Mouse (Mus musculus) mouse trophoblast stem cell (cell line): ENCODE results near the gene Gramd1b.

Experiments used
- in situ Hi-C, 2 experiments: fragments of 300-500 bp; cut with MseI, MboI; formaldehyde crosslinking; loops; 2 replicates in 1 of 2; 3 replicates in 1 of 2; pipeline ENCODE4 v1.15.1; 2025

Gene Gramd1b

DNA sequence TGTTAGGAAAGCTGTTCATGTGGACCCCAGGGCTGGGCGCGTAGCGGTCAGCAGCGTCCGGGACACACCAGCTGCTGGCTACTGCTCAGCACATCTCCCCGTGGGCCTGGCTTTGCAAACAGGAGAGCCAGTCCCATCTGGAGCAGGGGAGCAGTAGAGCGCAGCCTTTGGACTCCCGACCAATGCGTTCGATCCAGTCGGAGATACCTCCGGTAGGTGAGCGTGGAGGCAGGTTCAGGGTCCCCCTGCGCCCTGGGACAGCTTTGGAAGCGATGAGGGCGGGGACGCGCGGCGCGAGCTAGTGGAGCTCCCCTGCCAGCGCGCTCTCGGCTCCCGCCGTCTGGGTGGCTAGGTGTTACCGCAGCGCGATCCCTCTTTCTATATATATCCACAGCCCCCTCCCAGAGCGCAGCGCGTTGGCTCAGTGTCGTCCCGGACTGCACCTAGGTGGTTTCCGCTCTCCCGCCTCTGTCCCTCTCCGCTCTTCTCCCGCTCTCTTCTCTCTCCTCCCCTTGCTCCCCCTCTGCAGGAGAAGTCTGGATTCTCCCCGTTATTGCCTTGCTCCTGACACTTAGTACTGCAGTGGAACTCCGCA is at the start of gene Gramd1b:
TSS of gene Gramd1b (minus strand) at position 357 of the 595 bp plus-strand sequence.
- in situ Hi-C loops = no loop called here

DNA sequence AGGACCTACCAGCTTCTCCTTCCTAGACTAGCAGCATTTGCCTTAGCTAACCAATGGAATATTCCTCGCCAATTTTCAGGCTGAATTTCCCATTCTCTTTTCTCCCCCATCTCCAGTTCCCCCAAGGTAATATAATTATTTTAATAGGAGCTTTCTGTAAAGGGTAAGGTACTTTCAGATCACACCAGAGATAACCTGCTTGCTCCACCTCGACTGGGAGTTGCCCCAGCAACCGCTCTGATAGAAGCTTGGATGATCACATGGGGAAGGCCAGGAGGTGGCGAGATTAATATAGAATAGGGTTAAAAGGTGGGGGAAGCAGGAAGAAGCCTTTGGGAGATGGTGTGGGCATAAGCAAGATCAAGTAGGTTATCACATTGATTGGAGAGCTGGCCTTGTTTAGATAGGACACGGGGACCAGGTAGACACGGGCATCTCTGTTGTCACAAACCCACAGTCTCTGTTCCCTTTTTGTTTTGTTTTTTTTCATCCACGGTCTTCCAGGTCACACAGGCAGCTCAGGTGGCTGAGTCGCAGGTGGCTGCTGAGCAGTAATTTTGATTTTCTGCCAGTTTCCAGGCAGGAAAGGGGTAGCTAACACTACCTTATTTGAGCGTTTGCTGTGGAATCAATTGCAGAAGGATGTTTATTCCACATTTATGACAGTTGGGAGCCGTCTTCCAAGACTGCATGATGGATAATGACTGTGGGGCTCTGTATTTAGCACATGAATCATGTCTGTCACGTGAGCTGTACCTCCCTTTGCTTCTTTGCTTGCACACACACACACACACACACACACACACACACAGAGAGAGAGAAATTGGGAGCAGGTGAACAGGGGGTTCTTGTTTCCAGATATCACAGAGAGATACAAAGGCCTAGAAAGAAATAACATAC is 47.8 kb upstream of the Gramd1b start:
- in situ Hi-C loops = loop anchor here in 1 of 2 experiments (25.0 kb wide), 1 partner anchor 167 kb away; no protein-coding TSS in a partner anchor

DNA sequence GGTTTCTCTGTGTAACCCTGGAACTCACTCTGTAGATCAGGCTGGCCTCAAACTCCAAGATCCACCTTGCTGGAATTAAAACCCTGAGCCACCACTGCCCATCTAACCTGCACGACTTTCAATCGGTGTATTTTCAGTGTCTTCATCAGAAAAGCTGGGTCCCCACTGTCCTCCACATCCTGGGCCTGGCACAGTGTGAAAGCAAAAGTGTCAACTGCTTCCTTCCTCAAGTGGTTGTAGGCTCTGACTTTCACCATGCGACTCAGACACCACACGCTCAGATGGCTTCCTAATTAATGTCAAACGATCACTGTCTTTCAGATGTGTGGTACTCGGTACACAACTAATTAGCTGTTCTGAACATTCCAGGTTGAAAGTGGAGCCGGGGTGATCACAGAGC is 45.9 kb upstream of the Gramd1b start:
- in situ Hi-C loops = loop anchor here in 1 of 2 experiments (25.0 kb wide), 1 partner anchor 165 kb away; no protein-coding TSS in a partner anchor

DNA sequence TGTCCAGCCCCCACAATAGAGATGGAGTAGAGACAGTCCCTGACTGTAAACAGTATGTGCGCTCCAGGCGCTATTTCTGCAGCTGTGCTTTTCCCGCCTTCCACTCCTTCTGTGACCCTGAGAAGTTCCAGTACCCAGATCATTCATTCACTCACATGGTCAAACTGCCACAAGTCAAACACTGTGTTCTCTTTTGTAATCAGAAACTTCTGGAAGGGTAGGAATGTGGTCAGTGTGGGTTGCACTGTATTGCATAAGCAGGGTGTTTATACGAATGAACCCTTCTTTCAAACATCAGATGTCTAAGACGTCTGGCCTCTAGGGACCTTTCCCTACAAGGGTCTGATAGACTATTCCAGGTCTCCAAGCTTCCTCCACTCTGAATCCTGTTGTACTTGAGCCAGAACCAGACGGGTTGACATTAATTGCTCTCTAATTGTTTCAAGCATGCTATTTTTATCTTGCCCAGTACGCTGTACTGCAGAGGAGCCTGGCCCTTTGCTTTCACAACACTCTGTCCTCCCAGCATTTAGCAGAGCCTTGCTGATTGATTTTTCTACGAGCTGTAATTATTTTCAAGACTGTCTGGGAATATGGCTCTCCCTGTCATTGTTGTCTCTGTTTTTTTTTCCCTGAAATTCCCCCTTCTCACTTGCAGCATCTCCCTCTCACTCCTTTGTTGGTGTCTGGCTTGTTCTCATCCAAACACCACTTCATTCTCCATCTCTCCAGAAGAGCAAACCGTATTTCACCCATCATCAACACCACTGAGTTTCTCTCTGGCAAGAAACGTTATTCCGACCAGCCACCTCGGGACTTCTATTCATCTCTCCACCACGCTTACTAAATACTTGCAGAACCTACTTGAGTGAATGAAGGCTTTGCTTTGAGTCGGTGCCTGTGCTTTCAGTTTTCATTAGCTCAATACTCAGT is 44.1 kb upstream of the Gramd1b start:
- in situ Hi-C loops = loop anchor here in 1 of 2 experiments (25.0 kb wide), 1 partner anchor 163 kb away; no protein-coding TSS in a partner anchor

DNA sequence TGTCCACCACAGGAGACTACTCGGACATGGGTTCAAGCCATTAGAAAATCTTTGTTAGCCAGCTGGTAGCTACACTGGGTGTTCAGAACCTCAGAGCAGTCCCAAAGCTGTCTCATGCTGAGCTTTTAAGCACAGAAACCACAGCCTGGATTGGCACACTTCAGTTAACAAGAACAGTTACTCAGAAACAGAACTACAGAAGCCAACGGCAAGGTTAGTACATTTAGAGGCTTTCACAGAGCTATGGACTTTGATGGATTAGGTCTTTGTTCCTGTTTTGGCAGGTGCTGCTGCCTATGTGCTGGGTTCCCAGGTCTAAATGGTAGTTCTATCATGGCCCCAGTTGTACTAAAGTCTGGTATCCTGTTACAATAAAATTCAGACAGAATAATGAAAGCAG is 40.1 kb upstream of the Gramd1b start:
- in situ Hi-C loops = no loop called here

DNA sequence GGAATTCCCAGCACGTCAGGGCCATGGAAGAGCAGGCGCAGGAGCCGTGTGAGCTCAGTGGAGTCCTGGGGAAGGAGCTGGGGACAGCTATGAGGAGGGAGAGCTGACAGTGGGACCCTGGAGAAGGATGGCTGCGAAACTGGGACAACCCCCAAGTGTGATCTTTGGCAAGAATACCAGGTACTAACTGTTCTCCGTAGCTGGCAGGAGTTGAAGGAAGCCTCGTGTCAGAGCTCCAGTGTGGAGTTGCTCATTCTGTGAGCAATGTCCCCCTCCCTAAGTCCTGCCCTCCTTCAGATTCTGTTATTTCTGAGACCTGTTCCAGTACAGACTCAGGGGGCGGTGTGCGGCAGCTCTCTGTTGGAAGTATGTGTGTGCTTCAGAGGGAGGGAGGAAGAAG is 36.9 kb upstream of the Gramd1b start:
- in situ Hi-C loops = no loop called here

DNA sequence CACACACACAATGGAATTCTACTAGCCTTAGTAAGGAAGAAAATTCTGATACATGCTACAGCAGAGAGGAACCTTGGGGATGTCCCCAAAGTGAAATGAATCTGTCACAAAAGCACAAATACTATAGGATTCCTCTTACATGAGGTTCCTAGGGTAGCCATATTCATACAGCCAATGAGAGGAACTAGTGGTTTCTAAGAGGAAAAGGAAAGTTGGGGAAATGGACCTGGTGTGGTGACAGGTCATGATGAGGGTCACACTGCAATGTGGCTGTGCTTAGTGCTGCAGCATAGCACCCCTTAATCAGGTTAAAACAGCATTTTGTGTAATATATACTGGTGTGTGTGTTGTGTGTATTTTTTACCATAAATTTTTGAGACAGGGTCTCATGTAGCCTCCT is 32.6 kb upstream of the Gramd1b start:
- in situ Hi-C loops = no loop called here

DNA sequence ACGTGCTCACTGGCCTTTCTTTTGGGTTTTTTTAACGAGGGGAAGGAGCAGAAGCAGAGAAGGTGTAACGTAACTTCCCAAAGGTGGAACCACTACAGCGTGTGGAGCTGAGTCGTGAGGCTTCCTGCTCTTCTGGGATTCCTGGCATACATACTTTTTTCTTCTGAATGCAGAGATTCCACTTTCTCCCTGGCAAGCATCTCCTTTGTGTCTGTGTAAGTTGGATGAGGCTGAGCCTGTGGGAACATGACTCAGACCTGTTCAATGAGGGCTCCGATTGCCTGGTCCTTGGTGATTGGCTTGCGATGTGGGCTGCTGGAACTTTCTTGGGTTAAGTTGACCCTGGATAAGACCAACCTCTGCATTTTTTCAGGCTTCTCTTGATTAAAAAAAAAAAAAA is 28.5 kb upstream of the Gramd1b start:
- in situ Hi-C loops = no loop called here

DNA sequence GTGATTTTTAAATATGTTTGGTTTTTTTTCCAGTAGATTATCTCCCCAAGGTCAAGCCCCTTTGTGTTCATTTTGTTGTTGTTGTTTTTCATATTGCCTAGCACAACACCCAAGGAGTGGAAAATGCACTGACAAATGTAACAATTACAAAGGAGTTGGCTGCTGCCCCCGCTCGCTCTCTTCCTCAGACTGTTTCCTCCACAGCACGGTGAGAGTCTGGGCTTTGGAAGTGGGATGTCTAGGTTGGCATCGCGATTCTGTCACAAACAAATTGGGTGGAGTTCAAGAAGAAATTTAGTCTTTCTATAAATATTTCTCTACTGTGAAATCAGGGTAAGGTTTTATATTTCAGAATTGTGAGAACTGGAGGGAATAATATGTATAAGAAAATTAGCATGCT is 26.6 kb upstream of the Gramd1b start:
- in situ Hi-C loops = no loop called here

DNA sequence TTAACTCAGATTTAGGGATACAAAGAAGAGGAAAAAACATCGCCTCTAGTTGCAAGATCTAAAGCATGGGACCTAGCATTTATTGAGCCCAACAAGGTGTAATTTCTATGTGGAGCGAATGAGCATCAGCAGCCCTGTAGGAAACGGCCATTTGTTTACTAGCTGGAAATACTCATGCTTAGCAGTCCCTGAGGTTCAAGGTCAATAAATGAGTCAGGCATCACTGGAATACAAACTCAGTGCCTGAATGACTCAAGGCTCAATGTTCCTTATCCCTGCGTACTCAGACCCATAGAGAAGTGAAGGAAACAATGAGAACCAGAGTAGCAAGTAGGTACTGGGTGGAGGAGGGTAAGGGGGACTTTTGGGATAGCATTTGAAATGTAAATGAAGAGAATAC is 25.2 kb upstream of the Gramd1b start:
- in situ Hi-C loops = no loop called here

DNA sequence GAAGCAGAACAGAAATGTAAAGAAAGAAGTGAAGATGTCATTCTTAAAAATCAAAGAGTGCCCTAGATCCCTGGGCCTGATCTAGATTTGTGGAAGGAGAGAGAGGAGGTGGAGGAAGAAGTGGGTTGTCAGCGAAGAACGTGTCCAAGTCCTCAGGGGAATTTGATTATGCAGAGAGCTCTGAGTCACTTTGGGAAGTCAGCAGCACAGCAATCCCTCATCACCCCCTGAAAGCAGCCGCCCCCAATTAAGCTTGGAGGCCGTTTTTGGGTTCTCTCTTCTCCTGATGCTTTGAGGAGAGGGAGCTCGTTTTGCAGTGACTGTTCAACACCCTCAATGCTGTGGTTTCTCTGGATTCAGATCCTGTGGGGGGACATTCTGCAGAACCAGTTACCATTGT is 24.1 kb upstream of the Gramd1b start:
- in situ Hi-C loops = no loop called here

DNA sequence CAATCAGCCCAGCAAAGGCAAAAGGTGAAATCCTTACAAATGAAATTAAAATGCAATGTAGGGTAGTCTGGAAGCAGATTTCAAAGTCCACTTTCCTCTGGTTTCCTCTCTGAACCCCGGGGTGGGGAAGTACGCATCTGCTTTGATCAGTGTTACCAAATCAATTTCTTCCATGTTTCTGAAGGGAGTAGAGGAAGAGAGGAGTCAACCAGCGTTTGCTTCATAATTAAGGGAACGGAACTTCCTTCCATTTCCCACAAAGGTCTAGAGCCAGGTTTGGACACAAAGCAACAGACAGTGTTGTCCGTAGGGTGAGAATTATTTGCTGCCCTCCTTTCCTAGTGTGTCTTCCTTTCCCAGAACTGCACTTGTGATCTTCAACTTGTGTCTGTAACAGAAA is 16.7 kb upstream of the Gramd1b start:
- in situ Hi-C loops = no loop called here

DNA sequence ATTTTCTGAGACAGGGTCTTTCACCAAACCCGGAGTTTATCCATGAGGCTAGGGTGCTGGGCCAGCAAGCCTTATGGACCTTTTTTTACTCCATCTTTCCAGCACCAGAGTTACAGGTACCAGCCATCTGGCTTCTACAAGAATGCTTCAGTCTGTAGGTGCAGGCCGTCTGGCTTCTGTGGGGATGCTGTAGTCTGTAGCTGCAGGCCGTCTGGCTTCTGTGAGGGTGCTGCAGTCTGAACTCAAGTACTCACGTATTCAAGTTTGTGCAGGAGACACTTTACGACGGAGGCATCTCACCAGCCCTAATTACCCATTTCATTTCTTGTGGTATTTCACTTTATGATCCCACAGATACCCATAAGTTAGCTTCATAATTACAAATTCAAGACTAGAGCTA is 14.0 kb upstream of the Gramd1b start:
- in situ Hi-C loops = no loop called here

DNA sequence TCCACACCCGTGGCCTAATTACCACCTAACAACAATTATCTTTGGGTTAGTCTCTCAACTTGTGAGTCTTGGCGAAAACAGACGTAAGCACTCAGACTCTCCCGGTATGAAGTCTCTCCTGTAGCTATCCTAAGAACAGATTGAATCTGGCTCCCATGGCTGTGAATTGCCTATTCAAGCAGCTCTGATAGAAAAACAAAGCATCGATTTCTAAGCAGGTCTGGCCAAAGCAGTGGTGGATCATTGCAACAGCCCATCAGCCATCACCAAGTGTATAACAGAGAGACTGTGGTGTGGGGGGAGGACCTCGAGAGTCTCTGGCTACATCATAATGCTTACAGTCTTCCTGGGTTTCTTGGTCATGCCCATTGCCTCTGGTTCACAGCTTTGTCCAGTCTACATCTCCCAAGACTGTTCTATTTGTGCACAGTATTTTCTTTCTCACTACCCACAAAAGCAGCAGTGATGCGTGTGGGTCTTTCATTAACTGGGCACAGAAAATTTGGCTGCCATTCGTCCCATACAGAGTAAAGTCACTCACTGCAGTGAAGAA is 8.5 kb upstream of the Gramd1b start:
- in situ Hi-C loops = no loop called here

DNA sequence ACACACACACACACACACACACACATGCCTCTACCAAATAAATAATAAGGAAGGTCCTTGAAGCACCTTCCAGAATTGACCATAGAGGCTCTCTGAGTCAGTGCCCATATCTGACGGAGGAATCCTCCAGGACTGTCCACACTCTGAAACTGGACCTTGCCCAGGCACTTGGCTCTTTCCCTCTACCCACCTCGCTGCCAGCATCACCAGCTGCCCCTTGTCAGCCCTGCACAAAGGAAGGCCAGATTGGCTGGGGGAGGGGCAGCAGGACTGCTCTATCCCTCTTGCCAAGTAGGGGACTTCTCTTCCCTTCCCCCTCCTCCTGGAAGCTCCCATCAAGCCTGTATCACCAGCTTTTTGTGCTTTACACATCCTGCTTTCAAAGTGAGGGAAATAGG is 6.5 kb upstream of the Gramd1b start:
- in situ Hi-C loops = no loop called here

DNA sequence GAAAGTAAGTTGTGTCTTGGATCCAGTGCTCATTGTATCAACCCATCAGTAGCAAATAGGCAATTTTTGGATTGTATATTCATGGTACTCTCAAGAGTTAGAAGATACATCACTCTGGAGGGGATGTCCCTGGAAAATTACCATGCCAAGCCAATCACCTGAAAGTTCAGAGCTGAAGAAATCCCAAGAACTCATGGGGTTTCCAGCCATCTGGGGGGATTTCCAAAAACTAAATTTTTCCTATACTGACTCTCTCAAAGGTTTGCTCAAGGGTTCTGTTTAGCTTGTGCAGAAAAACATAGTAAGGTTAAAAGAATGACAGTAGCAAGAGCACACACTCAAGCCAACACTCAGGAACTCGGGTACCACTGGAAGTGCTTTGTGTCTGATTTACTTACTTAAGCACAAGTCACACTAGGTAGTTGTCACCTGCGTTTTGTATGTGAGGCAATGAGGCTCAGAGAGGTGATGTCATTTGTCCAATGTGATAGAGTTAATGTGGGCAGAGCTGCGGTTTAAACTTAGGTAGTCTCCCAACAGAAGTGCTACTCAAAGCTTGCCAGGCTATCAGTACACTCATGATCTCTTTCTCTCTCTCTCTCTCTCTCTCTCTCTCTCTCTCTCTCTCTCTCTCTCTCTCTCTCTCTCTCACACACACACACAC is 6.0 kb upstream of the Gramd1b start:
- in situ Hi-C loops = no loop called here

DNA sequence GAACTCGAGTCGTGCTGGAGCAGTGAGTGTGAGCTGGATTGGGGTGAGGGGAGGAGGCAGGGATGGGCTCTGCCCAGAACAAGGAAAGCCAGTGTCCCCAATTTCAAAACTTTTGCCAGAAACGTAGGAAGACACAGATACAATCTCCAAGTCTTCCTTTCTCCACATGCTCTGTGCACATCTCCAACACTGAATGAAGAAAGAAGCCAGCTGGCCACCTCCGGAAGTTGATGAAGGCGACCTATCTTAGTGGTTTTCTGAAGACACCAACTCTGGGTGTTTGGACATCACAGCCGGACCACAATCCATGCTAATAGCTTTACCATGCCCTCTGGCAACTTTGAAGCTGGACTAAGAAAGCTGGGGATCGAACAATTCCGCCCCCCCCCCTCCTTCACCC is 647 bp downstream of the Gramd1b start:
- in situ Hi-C loops = no loop called here

DNA sequence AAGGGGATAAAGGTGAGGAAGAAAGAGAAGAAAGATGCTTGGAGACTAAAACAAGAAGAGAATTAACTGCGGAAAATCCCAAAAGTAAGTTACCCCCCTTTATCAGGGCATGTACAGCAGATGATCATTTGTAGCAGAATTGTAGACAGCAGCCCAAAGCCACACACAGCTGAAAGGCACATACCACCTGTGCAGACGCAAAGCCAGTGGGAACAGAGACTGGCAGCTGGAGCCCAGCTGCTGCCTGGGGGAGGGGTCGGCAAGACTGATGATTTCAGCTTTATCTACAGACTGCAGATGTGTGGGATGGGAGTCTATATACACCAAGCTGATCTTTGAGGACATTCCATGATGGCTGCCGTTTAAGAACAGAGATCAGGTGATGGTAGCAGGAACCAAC is 2.5 kb downstream of the Gramd1b start:
- in situ Hi-C loops = no loop called here

DNA sequence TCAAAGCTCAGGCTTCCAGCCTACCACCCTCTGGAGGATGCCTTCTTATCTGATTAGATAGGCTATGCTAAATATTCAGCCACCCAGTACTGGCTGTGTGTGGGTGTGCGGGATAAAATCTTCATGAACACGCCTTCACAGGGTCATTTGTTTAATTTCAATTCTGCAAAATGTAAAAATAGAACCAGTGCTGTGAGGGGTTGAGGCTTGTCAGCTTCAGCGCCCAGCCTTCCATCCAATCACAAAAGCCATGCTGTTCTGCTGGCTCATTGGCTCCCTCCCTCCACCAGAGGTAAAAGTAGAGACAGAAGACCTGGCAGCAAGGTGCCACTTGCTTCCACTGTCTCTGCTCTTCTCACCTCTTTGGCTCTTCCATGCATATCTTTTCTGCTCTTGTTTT is 4.3 kb downstream of the Gramd1b start:
- in situ Hi-C loops = no loop called here

DNA sequence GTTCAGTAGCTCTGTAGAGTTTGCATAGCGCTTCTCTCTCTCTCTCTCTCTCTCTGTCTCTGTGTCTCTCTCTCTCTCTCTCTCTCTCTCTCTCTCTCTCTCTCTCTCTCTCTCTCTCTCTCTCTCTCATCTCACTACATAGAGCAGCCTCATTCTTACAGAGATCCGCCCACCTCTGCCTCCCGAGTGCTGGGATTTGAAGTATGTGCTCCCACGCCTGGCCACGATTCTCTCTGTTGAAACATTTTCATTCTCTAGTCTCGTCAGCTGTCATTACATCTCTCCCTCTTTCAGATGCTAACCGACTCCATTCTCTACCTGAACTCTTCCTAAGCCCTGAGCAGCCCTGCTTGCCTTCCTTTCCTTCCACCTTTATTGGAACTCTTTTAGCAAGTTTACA is 9.0 kb downstream of the Gramd1b start:
- in situ Hi-C loops = no loop called here

DNA sequence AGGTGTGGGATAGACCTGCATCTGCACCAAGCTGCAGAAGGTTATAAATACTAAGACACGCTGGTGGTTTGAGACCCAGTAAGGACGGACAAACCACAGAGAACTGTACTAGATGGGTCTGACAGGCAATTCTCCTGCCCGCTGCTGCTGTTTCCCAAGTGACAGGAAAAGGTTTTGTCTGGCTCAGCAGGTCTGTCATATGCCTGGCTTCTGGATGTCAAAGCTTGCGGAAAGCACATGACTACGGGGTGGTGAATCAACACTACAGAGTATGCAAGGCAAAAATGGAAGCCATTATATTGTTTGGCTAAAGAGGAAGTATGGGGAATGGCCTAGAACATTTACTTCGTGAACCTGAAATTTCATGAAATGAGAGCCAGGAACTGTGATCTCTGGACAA is 10.1 kb downstream of the Gramd1b start:
- in situ Hi-C loops = no loop called here
